Mouse (Mus musculus): Measurements from ENCODE around the gene Ntng2.

Gene Ntng2

GRCm38 (mm10) chr2:29252599-29253204 lies at the start of gene Ntng2:
Ntng2 (minus strand) TSS chr2:29253005.
- in situ Hi-C loops (cut with MboI; ENCODE audit: unreplicated experiment in 2 of 2): loop anchor here in 1 of 2 experiments (10.0 kb wide), 1 partner anchor 198 kb away; the partner anchor contains the start of gene Cfap77

GRCm38 (mm10) chr2:29295557-29295956 lies 42.8 kb upstream of the Ntng2 start:
- in situ Hi-C loops (cut with MboI; ENCODE audit: unreplicated experiment in 2 of 2): no loop called here

GRCm38 (mm10) chr2:29287651-29288050 lies 34.8 kb upstream of the Ntng2 start:
- in situ Hi-C loops (cut with MboI; ENCODE audit: unreplicated experiment in 2 of 2): no loop called here

DNA sequence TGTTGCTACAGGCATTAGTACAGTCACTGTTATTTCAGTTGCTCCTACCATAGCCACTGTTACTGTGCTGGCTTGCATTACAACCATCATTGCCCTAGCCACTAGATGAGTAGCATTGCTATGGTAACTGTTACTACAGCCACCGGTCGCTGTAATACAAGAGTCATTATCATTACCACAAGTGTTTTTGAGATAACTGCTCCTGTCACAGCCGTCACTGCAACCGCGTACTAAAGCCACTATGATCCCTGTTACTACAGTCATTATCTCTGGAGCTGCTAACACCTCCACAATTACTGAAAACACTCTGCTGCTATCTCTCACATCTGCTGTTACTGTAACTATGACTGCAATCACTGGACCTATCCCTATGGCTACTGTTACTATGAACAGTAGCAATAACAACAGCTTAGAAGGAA lies 24.9 kb upstream of the Ntng2 start:
- in situ Hi-C loops (cut with MboI; ENCODE audit: unreplicated experiment in 2 of 2): no loop called here

DNA sequence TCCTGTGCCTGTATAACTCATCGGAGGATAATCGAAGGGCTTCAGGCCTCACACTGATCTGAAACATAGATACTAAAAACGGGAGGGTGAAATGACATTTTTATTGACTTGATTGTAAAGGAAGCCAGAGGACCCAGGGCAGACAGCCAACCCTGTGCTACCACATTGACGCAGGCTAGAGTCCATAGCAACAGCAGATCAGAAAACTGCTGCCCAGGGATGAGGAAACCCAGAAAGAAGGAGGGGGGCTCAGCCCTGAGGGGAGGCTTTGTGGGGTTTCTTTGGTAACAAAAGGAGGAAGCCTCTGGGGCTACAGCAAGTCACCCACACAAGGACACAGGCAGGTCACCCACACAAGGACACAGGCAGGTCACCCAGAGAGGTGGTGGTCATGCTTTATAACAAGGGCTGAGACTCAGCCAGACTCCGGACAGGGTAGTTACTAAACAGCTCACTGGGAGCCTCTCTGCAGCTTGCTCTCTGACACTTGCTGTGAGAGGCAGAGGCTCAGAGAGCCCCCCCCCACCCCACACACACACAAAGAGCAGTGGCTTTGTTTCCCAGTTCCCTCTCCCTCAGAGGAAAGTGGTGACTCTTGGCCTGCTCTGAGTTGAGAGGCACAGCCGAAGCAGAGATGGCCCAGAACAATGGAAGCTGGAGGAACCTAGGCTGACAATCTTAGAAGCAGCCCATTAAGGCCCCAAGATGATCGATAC lies 19.2 kb upstream of the Ntng2 start:
- in situ Hi-C loops (cut with MboI; ENCODE audit: unreplicated experiment in 2 of 2): no loop called here

DNA sequence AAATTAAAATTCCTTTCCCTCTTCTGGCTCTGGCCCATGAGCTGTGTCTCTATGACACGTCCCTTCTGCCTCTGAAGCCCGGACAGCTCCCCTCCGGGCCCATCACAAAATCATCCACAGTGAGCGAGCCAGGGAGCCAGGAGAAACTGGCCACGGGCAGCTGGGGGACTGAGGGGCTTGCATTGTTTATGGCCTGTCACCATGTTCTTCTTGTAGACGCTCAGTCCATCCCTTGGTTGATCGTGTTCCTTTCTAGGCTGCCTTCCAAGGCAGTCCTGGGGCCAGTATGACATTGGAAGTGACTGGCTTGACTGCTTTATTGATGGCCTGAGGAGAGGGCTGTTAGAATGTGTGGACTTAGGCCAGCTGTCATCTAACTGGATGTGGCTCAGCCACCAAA lies 18.3 kb upstream of the Ntng2 start:
- in situ Hi-C loops (cut with MboI; ENCODE audit: unreplicated experiment in 2 of 2): no loop called here

GRCm38 (mm10) chr2:29266810-29267209 lies 14.0 kb upstream of the Ntng2 start:
- in situ Hi-C loops (cut with MboI; ENCODE audit: unreplicated experiment in 2 of 2): no loop called here

DNA sequence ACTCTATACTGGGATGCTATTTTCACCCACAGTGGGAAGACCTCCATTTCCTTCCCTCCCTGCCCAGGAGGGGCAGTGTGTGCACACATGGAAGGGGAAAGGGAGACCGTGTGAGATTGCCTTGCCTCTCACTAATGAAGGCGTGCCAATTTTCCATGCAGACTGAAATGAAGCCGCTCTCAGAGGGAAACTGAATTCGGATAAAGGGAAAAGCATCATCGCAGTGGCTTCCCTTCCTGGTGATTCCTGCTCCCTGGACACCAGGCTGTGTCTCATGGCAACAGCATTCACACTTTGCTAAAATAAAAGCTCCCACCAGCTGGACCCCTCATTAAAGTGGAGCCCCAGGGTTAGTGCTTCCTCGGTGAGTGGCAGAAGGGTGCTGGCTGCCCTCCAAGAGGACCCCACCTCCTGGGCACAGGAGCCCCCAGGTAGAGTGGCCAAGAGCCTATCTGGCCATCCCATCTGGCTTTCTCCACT lies 9.7 kb upstream of the Ntng2 start:
- in situ Hi-C loops (cut with MboI; ENCODE audit: unreplicated experiment in 2 of 2): no loop called here

- in situ Hi-C loops (cut with MboI; ENCODE audit: unreplicated experiment in 2 of 2): no loop called here
Measured at GRCm38 (mm10) chr2:29261126-29261525, 8.3 kb upstream of the Ntng2 start.

- in situ Hi-C loops (cut with MboI; ENCODE audit: unreplicated experiment in 2 of 2): loop anchor here in 1 of 2 experiments (10.0 kb wide), 1 partner anchor 199 kb away; the partner anchor contains the start of gene Cfap77
Measured at GRCm38 (mm10) chr2:29253205-29253865, 530 bp upstream of the Ntng2 start.

GRCm38 (mm10) chr2:29252059-29252598 lies 676 bp downstream of the Ntng2 start:
- in situ Hi-C loops (cut with MboI; ENCODE audit: unreplicated experiment in 2 of 2): loop anchor here in 1 of 2 experiments (10.0 kb wide), 1 partner anchor 197 kb away; the partner anchor contains the start of gene Cfap77

DNA sequence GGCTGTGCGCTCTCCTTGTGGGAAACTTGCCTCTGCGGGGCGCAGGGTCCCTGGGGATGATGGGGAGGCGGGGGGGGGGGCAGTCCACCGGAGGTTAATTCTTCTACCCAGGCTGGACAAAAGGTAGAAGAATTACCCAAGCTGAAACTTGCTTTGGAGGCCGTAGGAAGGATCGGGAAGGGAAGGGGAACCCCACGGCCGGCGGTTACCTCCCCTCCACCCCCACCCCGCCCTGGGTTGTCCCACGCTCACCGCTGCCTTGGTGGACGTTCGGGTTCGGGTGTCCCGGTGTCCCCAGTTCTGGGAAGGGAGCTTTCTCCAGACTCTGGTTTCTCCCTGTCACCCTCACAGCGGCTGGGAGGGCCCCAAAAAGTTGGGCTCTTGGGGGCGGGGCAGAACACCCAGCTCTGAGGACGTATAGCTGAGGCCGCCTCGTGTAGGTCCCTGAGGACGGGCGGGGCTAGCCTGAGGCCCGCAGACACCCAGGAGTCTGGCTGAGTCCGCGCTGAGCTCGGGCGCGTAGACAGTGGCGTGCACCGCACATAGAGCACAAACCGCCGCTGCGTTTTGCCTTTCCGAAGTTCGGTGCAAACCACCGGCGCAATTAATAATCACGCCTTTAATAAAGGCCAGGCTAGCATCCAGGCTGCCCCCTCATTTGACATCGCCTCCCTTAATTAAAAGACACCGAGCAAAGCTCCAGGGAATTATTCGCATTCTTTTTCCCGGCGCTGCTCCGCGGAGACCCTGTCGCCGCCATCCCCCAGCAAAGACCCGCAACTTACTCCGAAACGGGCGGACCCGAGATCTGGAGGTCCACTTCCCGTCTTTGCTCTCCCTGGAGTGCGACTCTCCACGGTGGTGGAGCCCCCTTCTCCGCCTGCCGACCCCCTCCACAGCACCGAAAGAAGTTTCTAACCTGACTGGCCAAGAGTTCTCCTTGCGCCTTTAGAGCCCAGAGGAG lies 1.4 kb downstream of the Ntng2 start:
- in situ Hi-C loops (cut with MboI; ENCODE audit: unreplicated experiment in 2 of 2): loop anchor here in 1 of 2 experiments (10.0 kb wide), 1 partner anchor 197 kb away; the partner anchor contains the start of gene Cfap77

DNA sequence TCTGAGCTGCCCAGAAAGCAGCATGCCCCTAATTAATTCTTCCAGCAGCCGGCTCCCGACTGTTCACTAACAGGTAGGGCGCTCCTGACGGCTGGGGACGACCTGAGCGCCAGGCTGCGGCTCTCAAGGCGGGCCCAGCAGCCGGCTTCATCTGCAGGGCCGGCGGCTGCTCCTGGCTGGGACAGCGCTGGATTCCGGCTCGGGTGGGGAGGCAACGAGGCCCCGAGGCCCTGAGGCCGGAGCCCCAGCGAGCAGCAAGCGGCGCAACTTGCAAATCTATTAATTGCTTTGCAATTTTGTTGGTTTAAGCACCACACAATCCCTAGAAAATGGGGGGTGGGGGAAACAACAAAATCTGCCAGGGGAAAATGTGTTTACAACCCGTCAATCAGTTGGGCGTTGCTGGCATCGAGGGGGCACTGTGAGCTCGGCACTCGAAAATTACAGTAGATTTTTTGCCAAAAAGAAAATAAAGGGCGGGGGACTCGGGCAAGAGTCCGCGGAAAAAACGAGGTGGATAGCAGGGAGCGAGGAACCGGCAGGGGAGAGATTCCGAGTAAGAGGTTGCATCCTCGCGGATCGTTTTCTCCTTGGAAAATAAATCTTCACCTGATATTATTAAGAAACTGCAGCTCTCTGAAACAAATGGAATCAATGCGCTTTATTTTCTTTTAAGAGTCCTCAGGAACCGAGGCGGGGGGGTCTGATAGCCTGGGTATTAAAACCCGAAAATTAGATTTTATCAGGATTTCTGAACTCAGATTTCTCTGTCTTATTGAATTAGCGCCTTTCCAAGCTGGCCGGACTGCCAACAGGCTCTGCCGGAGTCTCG lies 2.3 kb downstream of the Ntng2 start:
- in situ Hi-C loops (cut with MboI; ENCODE audit: unreplicated experiment in 2 of 2): loop anchor here in 1 of 2 experiments (10.0 kb wide), 1 partner anchor 196 kb away; the partner anchor contains the start of gene Cfap77

- in situ Hi-C loops (cut with MboI; ENCODE audit: unreplicated experiment in 2 of 2): loop anchor here in 1 of 2 experiments (10.0 kb wide), 1 partner anchor 195 kb away; the partner anchor contains the start of gene Cfap77
Measured at GRCm38 (mm10) chr2:29249852-29250251, 3.0 kb downstream of the Ntng2 start.

- in situ Hi-C loops (cut with MboI; ENCODE audit: unreplicated experiment in 2 of 2): no loop called here
Measured at GRCm38 (mm10) chr2:29248551-29248950, 4.3 kb downstream of the Ntng2 start.

DNA sequence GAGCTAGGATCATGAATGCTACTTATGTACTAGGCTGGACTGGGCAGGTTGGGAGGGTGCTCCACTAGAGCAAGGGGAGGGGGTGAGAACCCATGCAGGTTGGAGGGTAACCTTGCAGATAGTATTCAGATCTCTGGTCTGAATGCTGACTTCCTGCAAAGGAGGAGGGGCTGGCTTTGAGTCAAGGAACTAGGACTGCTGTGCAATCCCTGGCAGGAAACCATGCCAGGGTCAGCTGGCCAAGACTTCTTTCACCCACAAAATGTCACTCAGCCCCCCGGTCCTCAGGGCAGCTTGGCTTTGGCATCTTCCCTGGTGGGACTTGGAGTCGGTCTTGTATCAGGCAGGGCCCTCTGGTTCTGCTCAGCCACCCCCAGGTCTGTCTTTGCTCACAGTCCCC lies 5.4 kb downstream of the Ntng2 start:
- in situ Hi-C loops (cut with MboI; ENCODE audit: unreplicated experiment in 2 of 2): no loop called here

GRCm38 (mm10) chr2:29246891-29247290 lies 5.9 kb downstream of the Ntng2 start:
- in situ Hi-C loops (cut with MboI; ENCODE audit: unreplicated experiment in 2 of 2): no loop called here

- in situ Hi-C loops (cut with MboI; ENCODE audit: unreplicated experiment in 2 of 2): no loop called here
Measured at GRCm38 (mm10) chr2:29246275-29246674, 6.5 kb downstream of the Ntng2 start.

DNA sequence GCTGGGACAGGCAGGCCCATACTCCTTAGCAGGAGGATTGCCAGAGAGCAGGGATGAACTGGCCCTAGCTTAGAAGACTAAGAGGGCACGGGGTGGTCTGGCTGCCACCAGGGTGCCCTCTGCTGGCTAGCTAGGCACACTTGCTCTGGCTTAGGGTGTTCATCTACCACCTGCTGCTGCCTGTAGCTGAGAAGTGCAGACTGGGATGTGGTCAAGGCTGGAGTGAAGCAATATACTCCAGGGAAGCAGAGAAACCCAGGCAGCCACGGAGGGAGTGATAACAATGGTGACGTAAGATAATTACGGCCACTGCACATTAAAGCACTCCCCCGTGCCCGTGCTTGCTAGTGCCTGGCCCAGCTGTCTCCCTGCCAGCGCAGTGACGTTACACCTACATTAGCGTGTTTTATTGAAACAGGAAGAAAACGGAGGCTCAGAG lies 7.4 kb downstream of the Ntng2 start:
- in situ Hi-C loops (cut with MboI; ENCODE audit: unreplicated experiment in 2 of 2): no loop called here
